In genomic region chr10:74967651-74968267, GRCm38 (mm10) we compare ENCODE assay signal across 8 mouse cellular contexts. TPM values are rescaled to one million over a fixed set of nuclear protein-coding genes. Genes with fewer than 3 reads are reported as not detected.
DNase-seq lines count a peak whose midpoint lies in the region; ATAC-seq and TF ChIP-seq lines count a peak whose summit lies in the region.

No protein-coding gene starts in this region.

- H3K9me3 ChIP-seq in hindbrain, embryonic 10.5 days: no peaks in the 10 kb centered on the region
- no peaks in the 10 kb centered on the region for H3K9me3 ChIP-seq in liver, embryonic 12.5 days (replicated peaks)
- no peaks in the 10 kb centered on the region for H3K9me3 ChIP-seq in stomach, embryonic 15.5 days

- no peaks in the 10 kb centered on the region; the same call in none of the 2 replicates for H3K4me1 ChIP-seq in spleen, adult 2 months (ENCODE audit: control insufficient read depth, insufficient read depth, insufficient read length)
- H3K4me1 ChIP-seq in hindbrain, embryonic 10.5 days (replicated peaks): peaks cover 33% of the 10 kb centered on the region
- peaks cover 14% of the 10 kb centered on the region for H3K4me1 ChIP-seq in liver, embryonic 12.5 days
- peaks cover 9% of the 10 kb centered on the region for H3K4me1 ChIP-seq in stomach, embryonic 15.5 days

- ATAC-seq in liver, embryonic 12.5 days: no peak
- no peak for ATAC-seq in stomach, embryonic 15.5 days (ENCODE audit: insufficient read depth, low FRiP score, low read depth)

- no peaks in the 10 kb centered on the region for H3K36me3 ChIP-seq in spleen, adult 2 months (ENCODE audit: control insufficient read depth, insufficient read depth, low read length)
- H3K36me3 ChIP-seq in hindbrain, embryonic 10.5 days: no peaks in the 10 kb centered on the region
- H3K36me3 ChIP-seq in liver, embryonic 12.5 days: no peaks in the 10 kb centered on the region
- no peaks in the 10 kb centered on the region for H3K36me3 ChIP-seq in stomach, embryonic 15.5 days

- H3K27ac ChIP-seq in spleen, adult 2 months (ENCODE audit: insufficient read depth, low read length): no peak overlapping the region
- peak overlapping the region; percentile 88 for H3K27ac ChIP-seq in hindbrain, embryonic 10.5 days
- no peak overlapping the region for H3K27ac ChIP-seq in liver, embryonic 12.5 days
- H3K27ac ChIP-seq in stomach, embryonic 15.5 days: no peak overlapping the region

- no peak for TF ChIP-seq POLR2A in spleen, adult 2 months (IDR thresholded peaks at IDR 0.05; ENCODE audit: low read depth, low read length)

- H3K4me3 ChIP-seq in spleen, adult 2 months (ENCODE audit: extremely low read depth, insufficient read depth, insufficient read length): peak overlapping the region; percentile 55; the same call in 1 of the 2 replicates
- H3K4me3 ChIP-seq in hindbrain, embryonic 10.5 days: peak overlapping the region; percentile 77
- peak overlapping the region; percentile 60 for H3K4me3 ChIP-seq in liver, embryonic 12.5 days
- H3K4me3 ChIP-seq in stomach, embryonic 15.5 days (replicated peaks): peak overlapping the region; percentile 80

- peak overlapping the region; percentile 85 for H3K4me2 ChIP-seq in liver, embryonic 12.5 days
- H3K4me2 ChIP-seq in stomach, embryonic 15.5 days: peak overlapping the region; percentile 96

- peaks cover 2% of the 10 kb centered on the region for H3K27me3 ChIP-seq in spleen, adult 2 months (ENCODE audit: control insufficient read depth, insufficient read depth, low read length)
- H3K27me3 ChIP-seq in hindbrain, embryonic 10.5 days (ENCODE audit: insufficient read depth, poor library complexity, severe bottlenecking): peaks cover 65% of the 10 kb centered on the region
- peaks cover 69% of the 10 kb centered on the region for H3K27me3 ChIP-seq in liver, embryonic 12.5 days (replicated peaks)
- peaks cover 5% of the 10 kb centered on the region; the same call in 1 of the 2 replicates for H3K27me3 ChIP-seq in stomach, embryonic 15.5 days (replicated peaks)

- DNase-seq in embryo, embryonic 10.5 days (ENCODE audit: low spot score): peak; percentile 19
- DNase-seq in embryo, embryonic 10 days (ENCODE audit: low spot score): no peak
- DNase-seq in spleen, adult 2 months (ENCODE audit: low read depth in 1 of 2, low spot score in 2 of 2): no peak
- no peak for DNase-seq in spleen, postnatal 4 days (ENCODE audit: low spot score in 2 of 2)
- DNase-seq in hindbrain, embryonic 10.5 days (ENCODE audit: low spot score): no peak
- no peak for DNase-seq in testis, postnatal 14 days (ENCODE audit: low spot score)

- TF ChIP-seq CTCF in spleen, adult 2 months (IDR thresholded peaks at IDR 0.05; ENCODE audit: extremely low read depth, insufficient read depth, insufficient read length, insufficient replicate concordance): no peak

- peak overlapping the region; percentile 58 for H3K9ac ChIP-seq in liver, embryonic 12.5 days
- H3K9ac ChIP-seq in stomach, embryonic 15.5 days: peak overlapping the region; percentile 32; the same call in 1 of the 2 replicates

- WGBS in spleen, adult 2 months: 20% methylated on average over 25 of the region's 25 CpGs
- WGBS in hindbrain, embryonic 10.5 days: 2% methylated on average over 25 of the region's 25 CpGs
- 8% methylated on average over 25 of the region's 25 CpGs for WGBS in liver, embryonic 12.5 days (ENCODE audit: insufficient replicate concordance)
- 6% methylated on average over 25 of the region's 25 CpGs for WGBS in stomach, embryonic 15.5 days

RNA-seq across cellular contexts. Expression of gene Gnaz, which starts 0.8 kb away (rescaled TPM):
- polyA plus RNA-seq in spleen, adult 2 months (2012; rRNA removed): 5.3 and 10.8 TPM in 2 replicates
- 9.9 and 15.0 TPM in 2 replicates for polyA plus RNA-seq in hindbrain, embryonic 10.5 days (2016; fragmentation: Nextera tagmentation; extraction: Ambion mirVana)
- polyA plus RNA-seq in liver, embryonic 12.5 days (2016; fragmentation: Nextera tagmentation; extraction: Ambion mirVana): 9.0 and 9.6 TPM in 2 replicates
- polyA plus RNA-seq in stomach, embryonic 15.5 days (2015; fragmentation: Nextera tagmentation; extraction: Ambion mirVana): 5.6 and 5.7 TPM in 2 replicates
